Mouse (Mus musculus) intestine, embryonic 15.5 days (tissue): ENCODE data around the gene Plod1. TPM values are rescaled to one million over a fixed set of nuclear protein-coding genes. Genes with fewer than 3 reads are reported as not detected.

Source experiments
- ATAC-seq: fragments of 200-750 bp; cut with Nextera tagmentation; 2 replicates; pipeline ENCODE4 v1.8.0; 2017; ENCODE audit warnings: moderate TSS enrichment, moderate library complexity
- H3K27ac ChIP-seq: fragments of 300-500 bp; sonication (generic); 2 replicates; pipeline ENCODE4 v1.5.1; 2015; ENCODE audit warnings: mild to moderate bottlenecking, inconsistent platforms
- H3K27me3 ChIP-seq: fragments of 300-500 bp; sonication (generic); replicated peaks from 2 replicates; pipeline ENCODE4 v1.6.1; 2015; ENCODE audit warnings: inconsistent platforms
- H3K36me3 ChIP-seq: fragments of 300-500 bp; sonication (generic); 2 replicates; pipeline ENCODE4 v1.6.1; 2015; ENCODE audit warnings: inconsistent platforms
- H3K4me1 ChIP-seq: fragments of 300-500 bp; sonication (generic); replicated peaks from 2 replicates; pipeline ENCODE4 v1.6.1; 2015; ENCODE audit warnings: inconsistent platforms
- H3K4me2 ChIP-seq: fragments of 300-500 bp; sonication (generic); replicated peaks from 2 replicates; pipeline ENCODE4 v1.6.1; 2015; ENCODE audit warnings: mild to moderate bottlenecking, inconsistent platforms
- H3K4me3 ChIP-seq: fragments of 300-500 bp; sonication (generic); replicated peaks from 2 replicates; pipeline ENCODE4 v1.5.1; 2015; ENCODE audit warnings: inconsistent platforms
- H3K9ac ChIP-seq: fragments of 300-500 bp; sonication (generic); 2 replicates; pipeline ENCODE4 v1.6.1; 2015; ENCODE audit warnings: inconsistent platforms
- H3K9me3 ChIP-seq: fragments of 300-500 bp; sonication (generic); 2 replicates; pipeline ENCODE4 v1.6.1; 2016; ENCODE audit warnings: inconsistent platforms
- WGBS: fragments of 180-500 bp; shearing (Covaris S2); methylation state at CpG from one replicate; pipeline ENCODE4 v1.1.7; 2015; 5-methylcytosine and 5-hydroxymethylcytosine counted together
- polyA plus RNA-seq: library from polyadenylated mRNA; unstranded; fragments of >200 nt; fragmentation: Nextera tagmentation; extraction: Ambion mirVana; gene quantifications from 2 replicates; pipeline ENCODE4 v1.2.1, GENCODE M21; 2015

Plod1 gene
- polyA plus RNA-seq = 38.0 and 38.8 TPM in 2 replicates

DNA sequence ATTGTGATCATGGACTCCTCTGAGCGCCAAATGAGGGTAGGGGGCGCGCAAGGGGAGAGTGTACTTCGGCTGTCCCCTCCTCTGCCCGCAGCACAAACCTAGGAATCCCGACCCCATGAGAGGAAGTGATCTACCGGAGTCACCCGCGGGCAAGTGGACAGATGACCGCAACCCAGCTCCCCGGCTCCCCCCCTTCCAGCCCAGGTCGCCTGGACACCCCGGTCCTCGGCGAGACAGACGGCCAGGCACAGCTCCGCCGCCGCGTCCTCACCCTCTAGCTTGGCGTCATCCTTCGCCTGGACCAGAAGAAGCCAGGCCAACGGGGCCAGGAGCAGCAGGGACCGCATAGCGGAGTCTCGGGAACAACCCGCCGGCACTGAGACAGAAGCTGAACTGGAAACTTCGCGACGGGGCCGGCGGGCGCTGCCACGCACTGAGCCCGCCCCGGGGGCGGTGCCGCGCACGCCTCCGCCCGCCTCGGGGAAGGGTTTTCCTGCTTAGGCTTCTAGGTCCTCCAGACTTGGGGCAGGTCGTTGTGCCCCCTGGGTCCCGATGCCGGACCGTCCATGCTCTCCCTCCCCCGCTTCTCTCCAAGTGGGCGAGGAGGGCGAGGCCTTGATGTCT lies at the start of gene Plod1:
Gene Plod1, minus strand, starts transcription at position 437 of the 624 bp plus-strand sequence.
- no peaks in the 10 kb centered on the region for H3K9me3 ChIP-seq
- H3K27ac ChIP-seq = peak within 1 kb of the TSS; percentile 72; the same call in 1 of the 2 replicates
- peak; percentile 70 for ATAC-seq
- H3K27me3 ChIP-seq = no peaks in the 10 kb centered on the region
- H3K36me3 ChIP-seq = no peaks in the 10 kb centered on the region
- H3K9ac ChIP-seq = peak within 1 kb of the TSS; percentile 75
- WGBS = under 1% methylated on average over 51 of the region's 51 CpGs
- H3K4me3 ChIP-seq = peak within 1 kb of the TSS; percentile 66
- H3K4me1 ChIP-seq = peaks cover 15% of the 10 kb centered on the region
- peak within 1 kb of the TSS; percentile 87 for H3K4me2 ChIP-seq

DNA sequence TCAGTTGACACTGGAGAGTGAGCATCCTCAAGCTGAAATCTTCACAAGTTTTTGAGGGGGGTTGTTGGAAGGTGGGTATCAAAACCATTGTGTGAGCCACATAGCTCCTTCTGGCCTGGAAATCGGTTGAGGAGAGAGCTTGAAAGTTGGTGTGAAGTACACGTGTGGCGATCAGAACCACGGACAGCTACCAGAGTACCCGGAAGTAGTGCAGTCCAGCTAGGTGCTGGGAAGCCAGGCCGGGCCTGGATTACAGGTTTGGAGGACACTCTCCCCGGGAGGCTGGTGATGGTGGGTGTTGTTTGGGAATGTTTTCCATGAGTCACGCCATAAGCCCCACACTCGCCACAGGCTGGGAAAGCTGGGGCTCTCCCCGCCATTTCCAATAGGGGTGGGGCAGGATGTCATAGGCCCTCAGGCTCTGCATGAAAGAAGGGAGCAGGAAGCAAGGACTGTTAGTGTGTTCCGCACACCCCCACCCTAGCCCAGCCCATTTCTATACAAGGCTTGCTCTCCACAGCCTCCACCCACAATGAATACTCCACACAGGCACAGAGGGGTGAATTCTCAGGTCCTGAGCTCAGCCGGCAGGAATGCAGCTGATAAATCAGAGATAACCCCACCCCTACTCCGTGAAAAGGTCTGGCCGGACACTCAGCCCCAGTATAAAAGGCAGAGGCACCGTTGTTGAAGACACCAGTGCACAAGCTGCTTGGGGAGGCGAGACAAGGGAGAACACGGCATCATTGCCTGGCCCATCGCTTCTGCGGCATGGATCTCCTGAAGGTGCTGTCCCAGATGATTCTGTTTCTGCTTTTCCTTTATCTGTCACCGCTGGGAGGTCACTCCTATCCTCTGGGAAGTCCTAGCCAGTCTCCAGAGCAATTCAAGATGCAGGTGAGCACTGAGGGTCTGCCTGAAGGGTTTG lies 48.9 kb upstream of the Plod1 start, which contains the start of gene Nppb:
Gene Nppb, plus strand, starts transcription at position 584 of the 928 bp plus-strand sequence.
- no peaks in the 10 kb centered on the region for H3K4me1 ChIP-seq
- H3K9ac ChIP-seq = no peak within 1 kb of the TSS
- H3K4me2 ChIP-seq = peak within 1 kb of the TSS; percentile 39; the same call in 1 of the 2 replicates
- no peak within 1 kb of the TSS for H3K4me3 ChIP-seq
- no peaks in the 10 kb centered on the region; the same call in 1 of the 2 replicates for H3K27me3 ChIP-seq
- WGBS = 26% methylated on average over 20 of the region's 20 CpGs
- H3K27ac ChIP-seq = no peak within 1 kb of the TSS
- ATAC-seq = peak; percentile 75
- H3K9me3 ChIP-seq = no peaks in the 10 kb centered on the region
- H3K36me3 ChIP-seq = no peaks in the 10 kb centered on the region

DNA sequence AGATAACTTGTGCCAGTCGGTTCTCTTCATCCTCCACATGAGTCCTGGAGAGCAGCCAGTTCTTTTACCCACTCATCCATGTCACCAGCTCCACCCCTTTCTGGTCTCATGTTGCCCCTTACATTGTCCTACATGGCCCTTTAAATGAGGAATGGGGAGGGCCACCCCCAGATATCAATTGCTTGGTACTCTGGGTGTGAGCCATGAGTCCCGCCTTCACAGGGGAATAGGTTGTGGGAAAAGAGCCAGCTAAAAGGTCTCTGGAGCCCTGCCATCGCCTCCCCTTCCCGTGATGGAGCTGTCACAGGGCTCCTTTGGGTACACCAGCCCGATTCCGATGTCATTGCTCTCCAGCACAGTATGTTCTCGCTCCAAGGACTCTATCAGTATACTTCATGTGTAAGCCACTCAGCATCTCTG lies 42.9 kb upstream of the Plod1 start:
- Histone ChIP-seq H3K4me2 (no peak overlapping the region), H3K27ac (no peak overlapping the region), H3K9me3 (no peaks in the 10 kb centered on the region), H3K4me3 (no peak overlapping the region), H3K9ac (no peak overlapping the region), H3K4me1 (no peaks in the 10 kb centered on the region), H3K27me3 (no peaks in the 10 kb centered on the region), H3K36me3 (no peaks in the 10 kb centered on the region)
- no peak for ATAC-seq
- WGBS = 79% methylated on average over 7 of the region's 7 CpGs

DNA sequence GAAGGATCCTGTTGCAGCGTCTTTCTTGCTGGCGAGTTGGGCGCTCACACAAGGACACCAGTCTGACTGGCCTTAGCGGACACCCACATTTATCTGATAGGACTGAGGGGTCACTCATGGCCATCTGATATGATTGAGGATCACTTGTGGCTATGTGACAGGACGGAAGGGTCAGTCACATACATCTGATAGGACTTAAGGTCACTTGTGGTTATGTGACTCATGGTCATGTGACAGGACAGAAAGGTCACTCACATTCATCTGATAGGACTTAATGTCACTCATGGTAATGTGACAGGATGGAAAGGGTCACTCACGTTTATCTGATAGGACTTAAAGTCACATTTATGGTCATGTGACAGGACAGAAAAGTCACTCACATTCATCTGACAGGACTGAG lies 41.8 kb upstream of the Plod1 start:
- H3K4me2 ChIP-seq = no peak overlapping the region
- no peak overlapping the region for H3K9ac ChIP-seq
- no peak overlapping the region for H3K27ac ChIP-seq
- 88% methylated on average over 6 of the region's 6 CpGs for WGBS
- H3K4me1 ChIP-seq = no peaks in the 10 kb centered on the region
- no peaks in the 10 kb centered on the region for H3K9me3 ChIP-seq
- H3K4me3 ChIP-seq = no peak overlapping the region
- H3K36me3 ChIP-seq = no peaks in the 10 kb centered on the region
- no peak for ATAC-seq
- no peaks in the 10 kb centered on the region for H3K27me3 ChIP-seq

DNA sequence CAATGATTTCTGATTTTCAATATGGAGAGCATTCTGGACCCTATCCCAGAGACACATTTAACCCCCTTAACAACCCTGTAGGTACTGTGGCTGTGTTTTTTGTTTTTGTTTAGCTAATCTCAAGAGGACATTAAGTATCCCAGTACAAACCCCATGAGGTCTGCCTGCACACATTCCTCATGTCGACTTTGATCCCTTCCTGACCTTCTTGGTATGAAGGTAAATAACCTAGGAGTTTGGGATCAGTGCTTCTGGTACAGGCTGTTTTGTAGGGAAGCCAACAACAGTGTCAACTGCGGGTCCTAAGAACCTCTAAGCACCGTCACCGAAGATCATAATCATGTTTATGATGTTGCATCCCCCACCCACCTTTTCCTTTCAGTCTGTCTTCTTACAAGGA lies 41.2 kb upstream of the Plod1 start:
- no peaks in the 10 kb centered on the region for H3K4me1 ChIP-seq
- ATAC-seq = no peak
- no peak overlapping the region for H3K4me2 ChIP-seq
- H3K4me3 ChIP-seq = no peak overlapping the region
- WGBS = 79% methylated on average over 4 of the region's 4 CpGs
- H3K27me3 ChIP-seq = no peaks in the 10 kb centered on the region
- H3K9me3 ChIP-seq = no peaks in the 10 kb centered on the region
- no peak overlapping the region for H3K9ac ChIP-seq
- no peak overlapping the region for H3K27ac ChIP-seq
- H3K36me3 ChIP-seq = no peaks in the 10 kb centered on the region

DNA sequence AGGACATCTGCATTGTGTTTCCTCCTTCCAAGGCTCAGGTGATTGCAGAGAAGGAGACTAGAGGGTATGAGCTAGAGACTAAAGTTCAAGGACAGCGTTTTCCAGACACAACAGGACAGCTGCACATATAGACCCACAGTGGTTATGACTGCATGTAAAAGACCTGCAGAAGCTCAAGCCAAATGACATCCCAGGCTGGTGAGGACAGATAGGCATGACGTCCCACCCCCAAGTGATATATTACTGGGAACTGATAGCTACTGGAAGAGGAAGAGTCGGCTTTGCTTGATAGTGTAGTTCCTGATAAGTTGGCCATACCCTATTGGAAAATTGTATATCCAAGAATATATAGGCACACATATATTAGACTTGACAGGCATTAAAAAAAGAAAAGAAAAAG lies 39.7 kb upstream of the Plod1 start:
- no peak overlapping the region for H3K9ac ChIP-seq
- H3K27me3 ChIP-seq = no peaks in the 10 kb centered on the region
- H3K9me3 ChIP-seq = no peaks in the 10 kb centered on the region
- H3K4me3 ChIP-seq = no peak overlapping the region
- ATAC-seq = no peak
- no peak overlapping the region for H3K27ac ChIP-seq
- WGBS = 64% methylated on average over 3 of the region's 3 CpGs
- no peaks in the 10 kb centered on the region for H3K36me3 ChIP-seq
- no peaks in the 10 kb centered on the region for H3K4me1 ChIP-seq
- H3K4me2 ChIP-seq = no peak overlapping the region

DNA sequence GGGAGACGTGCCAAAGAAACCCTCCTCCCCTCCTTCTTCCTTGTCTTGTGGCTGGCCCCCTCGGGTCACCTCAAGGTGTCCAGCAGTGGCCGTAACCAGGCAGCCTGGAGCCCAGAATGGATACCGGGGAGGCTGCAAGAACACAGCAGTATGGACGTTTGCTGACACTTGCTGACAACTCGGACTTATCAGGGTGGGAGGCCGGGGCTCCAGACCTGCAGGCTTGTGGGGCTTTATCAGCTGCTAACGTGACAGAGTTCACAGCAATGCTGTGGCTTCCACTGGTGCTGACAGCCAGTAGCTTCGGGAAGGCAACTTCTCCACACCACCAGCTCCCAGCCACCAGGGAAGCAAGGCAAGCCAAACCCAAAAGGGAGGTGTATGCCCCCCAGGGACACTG lies 32.8 kb upstream of the Plod1 start:
- H3K4me1 ChIP-seq = no peaks in the 10 kb centered on the region
- H3K4me2 ChIP-seq = no peak overlapping the region
- WGBS = 48% methylated on average over 9 of the region's 9 CpGs
- no peak for ATAC-seq
- no peak overlapping the region for H3K27ac ChIP-seq
- H3K36me3 ChIP-seq = no peaks in the 10 kb centered on the region
- no peak overlapping the region for H3K9ac ChIP-seq
- no peaks in the 10 kb centered on the region for H3K9me3 ChIP-seq
- no peak overlapping the region for H3K4me3 ChIP-seq
- H3K27me3 ChIP-seq = no peaks in the 10 kb centered on the region

DNA sequence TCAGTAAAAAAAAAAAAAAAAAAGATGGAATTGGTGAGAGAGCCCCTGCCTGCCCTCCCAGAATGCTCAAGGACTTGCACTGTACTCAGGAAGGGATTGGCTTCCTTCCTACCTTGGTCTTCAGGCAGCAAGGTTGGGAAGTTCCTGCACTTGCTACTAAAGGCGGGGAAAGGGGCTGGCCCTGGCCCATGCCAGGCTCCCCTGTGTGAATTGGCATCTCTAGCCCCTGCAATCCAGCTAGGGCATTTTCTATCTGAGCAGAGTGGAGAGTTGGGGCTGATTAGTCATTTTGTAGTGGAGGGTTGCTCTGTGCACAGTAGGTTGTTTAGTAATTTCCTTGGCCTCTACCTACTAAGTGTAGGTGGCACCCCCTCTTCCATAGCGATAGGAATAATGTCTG lies 32.2 kb upstream of the Plod1 start:
- H3K9ac ChIP-seq = no peak overlapping the region
- no peak overlapping the region for H3K4me3 ChIP-seq
- no peak for ATAC-seq
- no peak overlapping the region for H3K27ac ChIP-seq
- 76% methylated on average over 2 of the region's 2 CpGs for WGBS
- H3K4me2 ChIP-seq = no peak overlapping the region
- H3K4me1 ChIP-seq = no peaks in the 10 kb centered on the region
- H3K27me3 ChIP-seq = no peaks in the 10 kb centered on the region
- H3K36me3 ChIP-seq = no peaks in the 10 kb centered on the region
- H3K9me3 ChIP-seq = no peaks in the 10 kb centered on the region

DNA sequence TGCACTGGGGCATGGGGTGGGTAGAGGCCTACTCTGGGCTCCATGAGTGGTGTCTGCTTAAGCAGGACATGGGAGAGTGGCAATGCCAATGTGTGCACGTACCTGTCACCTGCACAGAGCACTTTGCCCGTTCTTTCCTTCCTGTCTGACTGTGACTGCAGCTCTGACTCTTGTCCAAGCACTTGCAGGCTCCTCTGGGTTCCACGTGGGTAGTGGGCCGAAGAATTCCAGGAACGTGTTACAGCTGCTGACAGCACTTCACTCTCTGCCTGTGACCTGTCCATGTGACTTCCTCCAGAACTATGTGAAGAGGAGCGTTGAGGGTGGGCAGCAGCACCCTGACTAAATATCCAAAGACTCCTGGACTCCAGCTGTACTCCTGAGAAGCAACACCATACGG lies 29.1 kb upstream of the Plod1 start:
- Histone ChIP-seq H3K9ac (no peak overlapping the region), H3K27me3 (no peaks in the 10 kb centered on the region), H3K4me1 (no peaks in the 10 kb centered on the region), H3K27ac (no peak overlapping the region), H3K9me3 (no peaks in the 10 kb centered on the region), H3K4me2 (no peak overlapping the region), H3K36me3 (no peaks in the 10 kb centered on the region), H3K4me3 (no peak overlapping the region)
- no peak for ATAC-seq
- WGBS = 60% methylated on average over 7 of the region's 7 CpGs

DNA sequence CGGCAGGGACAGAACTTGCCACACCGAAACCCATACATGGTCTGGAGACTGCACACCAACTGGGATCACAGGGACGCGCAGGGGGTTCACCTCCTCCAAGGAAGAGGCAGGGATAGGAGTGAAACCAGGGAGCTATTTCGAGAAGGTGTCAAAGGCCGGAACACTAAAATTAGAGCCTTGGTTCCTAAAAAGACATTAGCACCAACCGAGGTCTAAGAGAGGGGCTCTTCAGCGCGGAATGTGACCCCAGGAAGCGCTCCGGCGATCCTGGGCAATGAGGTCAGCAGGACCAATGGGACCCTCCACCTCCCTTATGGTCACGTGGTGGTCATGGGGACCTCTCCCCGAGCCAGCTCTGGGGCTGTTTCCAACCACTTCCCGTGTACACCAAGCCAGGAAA lies 27.1 kb upstream of the Plod1 start:
- Histone ChIP-seq H3K4me2 (no peak overlapping the region), H3K9me3 (no peaks in the 10 kb centered on the region), H3K4me1 (no peaks in the 10 kb centered on the region), H3K9ac (no peak overlapping the region), H3K4me3 (no peak overlapping the region), H3K27me3 (no peaks in the 10 kb centered on the region), H3K36me3 (no peaks in the 10 kb centered on the region), H3K27ac (no peak overlapping the region)
- no peak for ATAC-seq
- WGBS = 85% methylated on average over 15 of the region's 15 CpGs

DNA sequence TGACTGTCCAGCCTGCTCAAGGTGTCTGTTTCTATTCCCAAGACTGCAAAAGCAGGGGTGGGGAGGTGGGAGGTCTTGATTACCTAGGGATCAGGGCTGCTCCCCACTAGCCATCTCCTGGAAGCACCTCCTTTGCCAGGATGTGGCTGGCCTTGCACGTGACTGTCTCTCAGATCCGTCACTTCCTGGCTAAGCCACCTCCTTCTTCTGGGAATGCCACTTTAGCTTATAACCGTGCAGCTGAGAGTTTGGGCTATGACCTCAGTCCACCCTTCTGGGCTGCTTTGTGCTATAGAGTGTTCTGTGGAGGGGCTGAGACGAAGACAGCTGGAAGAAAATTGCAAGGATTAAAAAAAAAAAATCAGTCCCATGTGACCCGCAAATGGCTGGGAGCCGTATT lies 26.2 kb upstream of the Plod1 start:
- WGBS = 42% methylated on average over 6 of the region's 6 CpGs
- ATAC-seq = no peak
- Histone ChIP-seq H3K9ac (no peak overlapping the region), H3K36me3 (no peaks in the 10 kb centered on the region), H3K4me1 (no peaks in the 10 kb centered on the region), H3K9me3 (no peaks in the 10 kb centered on the region), H3K27ac (no peak overlapping the region), H3K4me2 (no peak overlapping the region), H3K4me3 (no peak overlapping the region), H3K27me3 (no peaks in the 10 kb centered on the region)

DNA sequence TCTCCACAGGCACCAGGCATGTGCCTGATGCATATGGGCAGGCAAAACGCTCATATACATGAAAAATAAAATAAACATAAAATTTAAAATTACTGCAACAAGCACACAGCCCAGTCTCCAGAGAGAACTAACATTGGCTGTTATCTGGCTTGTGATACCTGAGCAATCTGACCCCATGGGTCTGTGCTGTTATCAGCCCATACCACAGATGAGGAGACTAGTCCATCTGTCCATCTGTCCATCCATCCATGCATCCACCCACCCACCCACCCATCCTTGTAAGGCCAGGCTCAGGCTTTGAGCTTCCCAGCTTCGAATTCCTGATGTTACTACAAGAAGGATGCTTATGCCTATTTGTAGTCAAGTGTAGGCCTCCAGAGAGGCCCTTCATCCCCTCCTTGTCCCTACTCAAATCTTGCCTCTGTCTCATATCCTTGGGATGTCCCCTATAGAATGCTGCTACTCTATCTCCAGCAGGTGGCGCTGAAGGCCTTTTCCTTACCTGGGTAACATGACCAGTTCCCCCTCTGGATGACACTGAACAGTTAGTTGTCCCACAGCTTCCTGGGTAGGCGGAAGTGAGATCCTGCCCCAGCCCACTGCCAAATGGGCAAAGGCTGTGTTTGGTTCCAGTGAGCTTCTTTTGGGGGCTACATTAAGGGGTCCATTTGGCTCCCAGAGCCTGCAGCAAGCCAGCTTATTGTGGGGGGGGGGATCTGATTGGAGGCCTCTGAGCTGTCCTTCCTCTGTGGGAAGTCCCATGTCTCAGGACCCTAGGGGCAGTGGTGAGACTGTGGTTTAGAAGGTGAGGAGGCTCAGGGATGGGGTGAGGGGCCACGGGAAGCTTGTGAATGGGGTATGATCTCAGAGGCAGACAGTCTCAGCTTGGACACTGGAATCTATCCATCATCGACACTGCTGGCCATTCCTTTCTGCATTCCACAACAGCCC lies 23.6 kb upstream of the Plod1 start:
- ATAC-seq = peak; percentile 65
- no peaks in the 10 kb centered on the region for H3K4me1 ChIP-seq
- no peak overlapping the region for H3K4me3 ChIP-seq
- H3K27me3 ChIP-seq = no peaks in the 10 kb centered on the region
- H3K4me2 ChIP-seq = no peak overlapping the region
- 44% methylated on average over 6 of the region's 6 CpGs for WGBS
- no peaks in the 10 kb centered on the region for H3K36me3 ChIP-seq
- no peak overlapping the region for H3K9ac ChIP-seq
- H3K27ac ChIP-seq = no peak overlapping the region
- no peaks in the 10 kb centered on the region for H3K9me3 ChIP-seq
